Mouse (Mus musculus) kidney, adult 2 months (tissue): ENCODE measurements around the gene Luzp1.

Experiments
- CTCF ChIP-seq: fragments of 200-500 bp; conservative IDR thresholded peaks from 2 replicates; pipeline ENCODE4 v1.5.1; 2011; ENCODE audit warnings: low read depth, mild to moderate bottlenecking, control low read depth, low read length, moderate library complexity, mixed read lengths; ENCODE audit not compliant: insufficient read depth, insufficient read length
- POLR2A ChIP-seq: fragments of 200-500 bp; IDR thresholded peaks from one replicate; pipeline ENCODE4 v1.6.1; 2011; ENCODE audit warnings: low read depth, low read length, control low read depth

- TF ChIP-seq CTCF: no peak
- TF ChIP-seq POLR2A: no peak
Observed at GRCm38 (mm10) chr4:136423224-136423623, 46.3 kb upstream of the Luzp1 start, which contains the start of gene Htr1d.
